Mouse (Mus musculus) bone marrow, adult 2 months (tissue): ENCODE data around the gene Zfp697.

Experiments used
- CTCF ChIP-seq: fragments of 200-500 bp; IDR thresholded peaks from 2 replicates; pipeline ENCODE4 v1.5.1; 2011; ENCODE audit warnings: low read length, control low read depth; ENCODE audit not compliant: control insufficient read depth, insufficient read depth
- POLR2A ChIP-seq: fragments of 200-500 bp; IDR thresholded peaks from 2 replicates; pipeline ENCODE4 v1.6.1; 2011; ENCODE audit warnings: low read depth, mild to moderate bottlenecking, control low read depth, low read length, borderline replicate concordance; ENCODE audit not compliant: control insufficient read depth

- TF ChIP-seq CTCF, result no peak
- TF ChIP-seq POLR2A, result no peak
These were observed 41.3 kb upstream of the Zfp697 start for GRCm38 (mm10) chr3:98340818-98341594.
